Mouse (Mus musculus) thymus, postnatal 10 days (tissue): ENCODE data around the gene Midn.

ENCODE experiments used
- DNase-seq, 2 experiments: peaks; one replicate each; pipeline ENCODE4 v3.0.0; 2021; ENCODE audit warnings: low spot score in 2 of 2

The Midn gene

GRCm38 (mm10) chr10:80190491-80191051 is 42.5 kb downstream of the Midn start:
- DNase-seq, result no peak

DNA sequence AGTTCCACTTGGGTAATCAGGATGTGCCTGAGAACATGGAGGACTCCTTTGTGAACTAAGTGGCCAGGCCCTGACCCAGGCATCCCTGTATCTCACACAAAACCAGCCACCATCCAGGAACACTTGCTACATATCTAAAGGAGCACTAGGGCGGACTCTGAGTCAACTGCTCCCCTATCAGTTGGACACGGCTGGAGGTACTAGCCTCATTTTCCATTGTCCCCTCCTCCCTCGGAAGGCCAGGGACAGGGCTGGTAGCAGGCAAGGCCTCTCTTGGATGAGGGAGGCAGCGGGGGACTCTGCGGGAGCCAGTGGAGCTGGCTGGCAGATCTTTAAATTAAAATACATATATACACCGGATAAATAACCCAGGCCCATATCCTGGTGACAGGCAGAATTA is 45.9 kb downstream of the Midn start:
- DNase-seq, result no peak

DNA sequence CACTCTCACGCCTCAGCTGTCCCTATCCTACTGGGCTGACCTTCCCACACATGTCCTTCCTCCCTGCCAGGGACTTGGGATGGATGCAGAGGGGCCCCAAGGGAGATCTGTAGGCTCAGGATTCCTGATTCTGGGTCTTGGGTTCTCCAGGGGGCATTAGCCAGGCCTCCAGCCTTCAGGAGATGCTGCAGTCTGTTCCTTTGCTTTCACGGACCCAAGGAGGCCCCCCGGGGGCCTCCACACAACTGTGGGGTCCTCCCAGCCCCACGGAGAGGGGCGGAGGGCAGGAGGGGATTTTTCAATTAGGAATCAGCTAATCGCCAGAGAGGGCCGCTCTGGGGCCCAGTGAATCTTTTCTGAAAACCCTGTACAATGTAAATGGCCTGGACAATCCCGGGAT is 46.4 kb downstream of the Midn start:
- no peak for DNase-seq

- no peak for DNase-seq
Observed at GRCm38 (mm10) chr10:80196167-80196566, 48.1 kb downstream of the Midn start.

- DNase-seq, result no peak
Observed at GRCm38 (mm10) chr10:80196778-80197581, 48.9 kb downstream of the Midn start.

GRCm38 (mm10) chr10:80199440-80200008 is 51.5 kb downstream of the Midn start:
- DNase-seq, result peak; percentile 48 to 86

GRCm38 (mm10) chr10:80200485-80200884 is 52.4 kb downstream of the Midn start:
- no peak for DNase-seq

GRCm38 (mm10) chr10:80204055-80204454 is 56.0 kb downstream of the Midn start:
- DNase-seq, result no peak

DNA sequence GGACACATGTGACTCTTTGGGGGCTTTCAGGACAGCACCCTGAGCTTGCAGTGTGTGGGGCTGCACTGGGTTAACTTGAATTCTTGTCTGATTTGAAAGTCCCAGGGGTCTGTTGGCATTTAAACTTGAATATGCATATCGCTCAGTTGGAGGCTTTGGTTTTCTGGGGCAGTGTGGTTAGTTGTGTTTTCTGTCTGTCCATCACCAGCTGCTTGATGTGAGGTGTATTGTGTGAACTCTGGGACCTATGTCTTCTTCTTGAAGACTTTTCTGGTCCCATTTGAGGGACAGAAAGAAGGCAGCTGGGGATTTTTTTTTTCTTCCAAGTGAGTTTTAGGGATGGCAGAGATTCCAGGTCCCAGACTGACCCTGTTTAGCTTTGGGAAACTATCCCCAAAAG is 59.1 kb downstream of the Midn start:
- DNase-seq, result no peak

GRCm38 (mm10) chr10:80207676-80208075 is 59.6 kb downstream of the Midn start:
- DNase-seq, result no peak
